Mouse (Mus musculus): ENCODE data around the gene Xkr8.
"Not testable (repeated sequence)": the region's sequence is repeated elsewhere in the genome, so short reads cannot be mapped to it uniquely, and the experiment has no call there.

Xkr8 gene

DNA sequence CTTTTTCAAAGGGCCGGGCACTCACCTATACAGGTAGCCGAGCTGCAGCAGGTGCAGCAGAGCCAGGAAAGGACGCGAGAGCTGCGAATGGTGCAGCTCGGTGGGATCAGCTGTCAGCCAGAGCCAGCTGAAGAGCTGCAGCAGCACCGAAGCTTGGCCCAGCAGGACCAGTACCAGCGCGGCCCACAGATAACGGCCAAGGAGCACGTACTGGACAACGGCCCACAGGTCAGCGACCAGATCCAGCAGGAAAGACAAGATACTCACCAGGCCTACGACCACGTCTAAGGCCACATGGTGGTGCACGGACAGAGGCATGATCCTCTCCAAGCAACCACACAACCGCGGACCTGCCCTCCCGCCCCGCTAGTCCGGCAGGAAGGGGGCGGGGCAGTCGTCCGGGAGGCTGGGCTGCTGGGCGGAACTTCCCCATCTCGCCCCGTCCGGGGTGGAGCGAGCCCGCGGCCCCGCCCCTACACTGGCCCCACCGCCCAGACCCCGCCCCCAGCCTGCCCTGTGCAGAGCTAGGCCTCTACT lies at the start of gene Xkr8:
TSS of gene Xkr8 (minus strand) at position 399 of the 537 bp plus-strand sequence.
- DNase-seq (ENCODE audit: low read depth in 1 of 2, low spot score in 2 of 2), result peak; percentile 67 to 83

- peak; percentile 65 to 73 for DNase-seq (ENCODE audit: low read depth in 1 of 2, low spot score in 2 of 2)
These were observed 47.9 kb upstream of the Xkr8 start for GRCm38 (mm10) chr4:132780288-132780687.

DNA sequence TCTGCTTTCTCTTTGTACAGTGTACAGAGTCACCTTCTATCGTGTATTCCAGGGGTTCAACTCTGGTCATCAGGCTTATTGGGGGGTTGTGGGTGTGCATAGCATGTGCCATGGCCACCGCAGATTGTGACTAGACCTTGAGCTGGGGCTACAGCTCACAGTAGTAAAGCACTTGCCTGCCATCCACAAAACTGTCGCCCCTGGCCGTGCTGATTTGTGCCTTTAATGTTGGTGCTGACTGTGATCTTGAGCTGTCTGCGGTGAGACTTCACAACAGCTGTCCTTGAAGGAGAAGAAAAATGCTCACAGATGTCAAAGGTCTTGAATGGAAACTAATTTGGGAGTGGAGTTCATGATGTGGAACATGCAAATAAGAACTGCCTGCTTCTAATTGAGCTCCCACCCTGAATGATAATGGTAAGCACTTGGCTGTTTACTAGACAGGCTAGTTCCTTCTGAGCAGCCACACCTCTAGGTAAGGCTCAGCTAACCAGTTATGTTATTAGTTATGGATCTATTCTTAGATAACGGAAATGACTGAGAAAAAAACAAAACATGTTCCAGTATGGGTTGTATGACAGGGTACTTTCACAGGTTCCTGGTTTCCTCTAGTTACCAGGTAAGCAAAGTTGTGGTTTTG lies 46.3 kb upstream of the Xkr8 start:
- DNase-seq (ENCODE audit: low read depth in 1 of 2, low spot score in 2 of 2), result no peak

GRCm38 (mm10) chr4:132776764-132777163 lies 44.4 kb upstream of the Xkr8 start:
- DNase-seq (ENCODE audit: low read depth in 1 of 2, low spot score in 2 of 2), result peak in 1 of 2 experiments; percentile 72

DNA sequence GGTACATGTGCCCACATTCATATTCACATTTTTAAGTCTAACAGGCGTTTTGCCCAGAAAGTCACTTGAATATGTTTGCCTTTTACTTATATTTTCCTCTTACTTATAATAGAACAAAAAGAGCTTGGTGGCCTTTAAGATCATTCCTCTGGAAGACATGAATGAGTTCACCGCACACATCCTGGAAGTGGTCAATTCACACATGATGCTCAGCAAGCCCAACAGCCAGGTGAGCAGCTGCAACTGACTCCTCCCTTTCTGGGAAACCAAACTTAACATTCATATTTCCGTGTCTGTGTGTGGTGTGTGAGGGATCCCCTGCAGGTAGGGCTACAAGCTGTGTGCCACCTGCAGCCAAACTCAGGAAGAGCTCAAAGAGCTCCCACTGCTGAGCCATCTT lies 42.6 kb upstream of the Xkr8 start:
- no peak for DNase-seq (ENCODE audit: low read depth in 1 of 2, low spot score in 2 of 2)

- no peak for DNase-seq (ENCODE audit: low read depth in 1 of 2, low spot score in 2 of 2)
These were observed 39.4 kb upstream of the Xkr8 start for GRCm38 (mm10) chr4:132771776-132772175.

DNA sequence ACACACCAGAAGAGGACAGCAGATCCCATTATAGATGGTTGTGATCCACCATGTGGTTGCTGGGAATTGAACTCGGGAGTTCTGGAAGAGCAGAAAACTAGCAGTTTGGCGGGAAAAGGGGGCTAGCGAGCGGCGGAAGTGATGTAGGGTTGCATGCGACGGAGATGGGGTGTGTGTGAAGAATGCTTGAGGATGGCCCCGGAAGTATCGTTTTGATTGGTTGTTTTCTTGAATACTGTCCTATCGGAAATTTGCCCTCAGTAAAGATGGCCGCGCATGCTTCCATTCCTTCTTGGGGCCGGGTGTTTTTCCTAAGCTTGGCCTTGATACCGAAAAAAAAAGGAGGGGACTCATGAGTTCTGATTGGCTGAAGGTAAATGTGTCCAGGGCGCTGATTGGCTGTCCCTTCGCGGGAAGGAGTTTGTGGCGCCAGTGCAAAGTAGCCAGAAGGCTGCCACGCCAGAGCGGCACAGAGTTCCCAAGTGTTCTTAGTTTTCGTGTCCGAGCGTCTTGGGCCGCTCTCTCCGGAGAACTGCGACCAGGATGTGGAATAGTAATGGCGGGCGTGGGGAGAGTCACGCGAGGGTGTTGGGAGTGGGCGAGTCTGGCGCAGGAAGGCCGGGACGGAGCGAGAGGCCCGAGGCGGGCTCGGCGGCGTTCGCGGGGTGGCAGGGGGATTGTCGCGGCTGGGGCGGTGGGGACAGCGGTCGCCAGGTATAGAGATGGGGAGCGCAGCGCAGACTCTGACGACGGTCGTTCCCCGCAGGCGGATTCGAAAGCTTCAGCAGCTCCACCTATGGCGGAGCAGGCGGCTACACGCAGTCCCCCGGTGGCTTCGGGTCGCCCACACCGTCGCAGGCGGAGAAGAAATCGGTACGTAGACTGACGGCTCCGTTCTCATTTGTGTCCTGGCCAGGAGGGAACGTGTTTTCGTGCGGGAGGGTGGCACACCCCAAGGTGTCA lies 35.8 kb upstream of the Xkr8 start, which contains the start of gene Rpa2:
TSS of gene Rpa2 (plus strand) at position 419 of the 963 bp plus-strand sequence.
- peak; percentile 94 to 95 for DNase-seq (ENCODE audit: low read depth in 1 of 2, low spot score in 2 of 2)

DNA sequence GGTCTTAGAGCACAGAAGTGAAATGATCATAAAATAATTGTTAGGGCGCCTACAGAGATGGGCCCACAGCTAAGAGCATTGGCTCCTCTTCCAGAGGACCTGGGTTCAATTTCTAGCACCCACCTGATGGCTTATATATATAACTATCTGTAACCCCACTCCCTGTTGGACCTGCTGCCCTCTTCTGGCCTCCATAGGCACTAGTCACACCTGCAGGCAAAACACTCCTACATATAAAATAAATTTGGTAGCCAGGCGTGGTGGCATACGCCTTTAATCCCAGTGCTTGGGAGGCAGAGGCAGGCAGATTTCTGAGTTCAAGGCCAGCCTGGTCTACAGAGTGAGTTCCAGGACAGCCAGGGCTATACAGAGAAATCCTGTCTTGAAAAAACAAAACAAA lies 30.8 kb upstream of the Xkr8 start:
- not testable (repeated sequence) for DNase-seq (ENCODE audit: low read depth in 1 of 2, low spot score in 2 of 2)

- DNase-seq (ENCODE audit: low read depth in 1 of 2, low spot score in 2 of 2), result no peak
These were observed 30.3 kb upstream of the Xkr8 start for GRCm38 (mm10) chr4:132762602-132763001.

DNA sequence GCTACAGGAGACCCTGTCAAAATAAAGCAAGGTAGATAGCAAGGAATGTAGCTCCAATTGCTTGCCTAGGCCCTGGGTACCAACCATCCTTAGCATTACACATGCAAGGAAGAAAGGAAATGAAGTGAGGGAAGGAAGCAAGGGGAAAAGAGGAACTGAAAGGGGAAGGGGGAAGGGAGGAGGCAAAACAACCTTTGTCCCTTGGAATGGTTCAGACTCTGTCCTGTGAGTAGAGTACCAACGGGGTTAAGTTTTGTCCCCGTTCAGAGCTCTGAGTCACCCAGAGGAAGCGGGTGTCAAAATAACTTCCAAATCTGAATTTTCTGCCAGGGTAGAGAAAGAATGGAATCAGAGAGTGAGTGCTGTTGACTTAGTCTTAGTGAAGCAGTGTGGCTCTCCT lies 27.9 kb upstream of the Xkr8 start:
- peak in 1 of 2 experiments; percentile 33 for DNase-seq (ENCODE audit: low read depth in 1 of 2, low spot score in 2 of 2)

GRCm38 (mm10) chr4:132757633-132758351 lies 25.4 kb upstream of the Xkr8 start:
- DNase-seq (ENCODE audit: low read depth in 1 of 2, low spot score in 2 of 2), result no peak

- DNase-seq (ENCODE audit: low read depth in 1 of 2, low spot score in 2 of 2), result peak in 1 of 2 experiments; percentile 69
These were observed 24.6 kb upstream of the Xkr8 start, which contains the start of gene Smpdl3b for GRCm38 (mm10) chr4:132756974-132757373. Gene Smpdl3b, minus strand, starts transcription at chr4:132757252.

DNA sequence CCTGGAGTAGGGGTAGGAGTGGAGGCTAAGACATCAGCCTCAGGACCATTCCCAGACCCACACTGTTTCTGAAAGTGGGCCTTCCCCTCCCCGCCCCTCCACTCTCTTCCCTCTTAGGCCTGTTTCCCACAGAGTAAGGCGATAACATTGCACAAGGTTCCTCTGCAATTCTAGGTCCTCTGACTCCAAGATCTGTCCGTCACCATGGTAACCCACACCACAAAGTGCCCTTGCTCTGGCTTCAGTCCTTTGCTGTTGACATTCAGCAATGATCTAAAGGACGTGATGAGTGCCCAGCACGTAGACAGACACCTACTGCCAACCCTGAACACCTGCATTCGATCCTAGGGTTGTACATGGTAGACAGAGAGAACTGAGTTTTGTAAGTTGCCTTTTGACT lies 20.6 kb upstream of the Xkr8 start:
- no peak for DNase-seq (ENCODE audit: low read depth in 1 of 2, low spot score in 2 of 2)

- no peak for DNase-seq (ENCODE audit: low read depth in 1 of 2, low spot score in 2 of 2)
These were observed 17.1 kb upstream of the Xkr8 start for GRCm38 (mm10) chr4:132749258-132749982.

DNA sequence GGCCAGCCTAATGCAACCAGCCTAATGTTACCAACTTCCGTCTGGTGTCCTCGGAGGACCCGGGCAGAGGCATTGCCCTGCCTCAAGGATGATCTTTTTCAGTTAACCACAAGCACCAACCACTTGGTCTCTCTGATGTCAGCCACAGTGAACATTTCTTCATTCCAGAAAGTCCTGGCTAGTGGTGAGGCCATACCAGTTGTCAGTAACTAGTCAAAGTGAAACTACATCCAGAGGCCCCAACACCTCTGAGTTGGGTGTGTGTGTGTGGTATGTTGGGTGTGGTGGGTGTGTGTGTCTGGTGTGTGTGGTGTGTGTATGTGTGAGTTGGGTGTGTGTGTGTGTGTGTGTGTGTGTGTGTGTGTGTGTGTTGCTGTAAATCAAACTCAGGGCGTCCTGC lies 16.4 kb upstream of the Xkr8 start:
- peak; percentile 47 to 56 for DNase-seq (ENCODE audit: low read depth in 1 of 2, low spot score in 2 of 2)

GRCm38 (mm10) chr4:132747664-132748259 lies 15.4 kb upstream of the Xkr8 start:
- peak; percentile 64 to 66 for DNase-seq (ENCODE audit: low read depth in 1 of 2, low spot score in 2 of 2)

DNA sequence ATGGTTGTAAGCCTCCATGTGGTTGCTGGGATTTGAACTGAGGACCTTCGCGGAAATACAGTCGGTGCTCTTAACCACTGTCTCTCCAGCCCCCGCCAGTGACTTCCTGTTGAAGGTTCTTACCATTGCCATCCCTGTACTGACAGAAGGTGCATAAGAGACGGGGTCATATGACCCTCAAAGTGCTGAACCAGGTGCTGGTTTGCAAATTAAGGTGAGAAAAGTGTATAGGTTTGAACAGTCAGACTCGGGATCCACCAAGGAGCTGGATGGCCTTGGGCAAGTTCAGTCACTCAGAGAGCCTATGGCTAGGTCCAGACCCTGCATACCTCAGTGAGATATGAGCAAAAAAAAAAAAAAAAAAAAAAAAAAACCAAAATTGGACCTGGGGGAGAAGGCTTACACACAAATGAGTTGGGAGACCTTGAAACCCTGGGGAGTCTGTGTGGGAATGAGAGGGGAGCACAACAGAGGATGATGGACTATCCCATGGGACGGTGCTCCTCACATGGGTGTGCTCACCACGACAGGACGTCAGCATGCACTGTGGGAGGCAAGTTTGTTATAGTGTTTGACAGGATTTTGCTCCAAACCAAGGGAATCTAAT lies 14.7 kb upstream of the Xkr8 start:
- DNase-seq (ENCODE audit: low read depth in 1 of 2, low spot score in 2 of 2), result no peak

GRCm38 (mm10) chr4:132743992-132744911 lies 11.9 kb upstream of the Xkr8 start:
- DNase-seq (ENCODE audit: low read depth in 1 of 2, low spot score in 2 of 2), result no peak

GRCm38 (mm10) chr4:132741491-132741890 lies 9.1 kb upstream of the Xkr8 start:
- DNase-seq (ENCODE audit: low read depth in 1 of 2, low spot score in 2 of 2), result no peak
